Mouse (Mus musculus) cerebellum, adult 11 months (tissue): ENCODE measurements around the gene Robo2.
"Not testable (repeated sequence)": the region's sequence is repeated elsewhere in the genome, so short reads cannot be mapped to it uniquely, and the experiment has no call there.

Source experiments
- DNase-seq: peaks from one replicate; pipeline ENCODE4 v3.0.0; 2022

The Robo2 gene

DNA sequence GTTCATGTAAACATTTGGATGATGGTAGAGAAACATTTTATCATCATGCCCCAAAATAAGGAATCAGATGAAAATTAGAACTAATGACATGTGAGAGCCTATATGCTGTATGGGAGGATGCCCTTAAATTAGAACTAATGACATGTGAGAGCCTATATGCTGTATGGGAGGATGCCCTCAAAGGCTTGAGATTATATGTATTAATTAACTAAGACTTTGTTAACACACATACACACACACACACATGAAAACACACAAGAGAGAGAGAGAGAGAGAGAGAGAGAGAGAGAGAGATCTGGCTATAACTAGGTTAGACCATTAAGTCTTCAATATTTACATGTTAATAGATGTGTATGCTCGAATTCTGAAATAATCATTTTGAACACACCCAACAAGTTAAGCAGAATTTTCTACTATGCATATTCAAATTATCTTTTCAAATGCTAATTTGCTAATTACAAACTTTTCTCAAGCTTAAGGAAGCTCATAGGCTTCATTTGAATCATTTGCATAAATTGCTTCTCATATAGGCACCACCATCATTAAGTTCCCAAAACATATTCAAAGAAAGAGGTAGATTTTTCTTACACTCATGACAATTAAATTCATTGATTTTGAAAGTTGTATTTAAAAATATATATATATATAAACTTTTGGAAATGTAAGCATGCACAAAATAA is 211.5 kb downstream of the Robo2 start:
- DNase-seq, result no peak

GRCm38 (mm10) chr16:74192979-74193554 is 218.6 kb downstream of the Robo2 start:
- no peak for DNase-seq

- DNase-seq, result no peak
Measured at GRCm38 (mm10) chr16:74191621-74192020, 220.0 kb downstream of the Robo2 start.

DNA sequence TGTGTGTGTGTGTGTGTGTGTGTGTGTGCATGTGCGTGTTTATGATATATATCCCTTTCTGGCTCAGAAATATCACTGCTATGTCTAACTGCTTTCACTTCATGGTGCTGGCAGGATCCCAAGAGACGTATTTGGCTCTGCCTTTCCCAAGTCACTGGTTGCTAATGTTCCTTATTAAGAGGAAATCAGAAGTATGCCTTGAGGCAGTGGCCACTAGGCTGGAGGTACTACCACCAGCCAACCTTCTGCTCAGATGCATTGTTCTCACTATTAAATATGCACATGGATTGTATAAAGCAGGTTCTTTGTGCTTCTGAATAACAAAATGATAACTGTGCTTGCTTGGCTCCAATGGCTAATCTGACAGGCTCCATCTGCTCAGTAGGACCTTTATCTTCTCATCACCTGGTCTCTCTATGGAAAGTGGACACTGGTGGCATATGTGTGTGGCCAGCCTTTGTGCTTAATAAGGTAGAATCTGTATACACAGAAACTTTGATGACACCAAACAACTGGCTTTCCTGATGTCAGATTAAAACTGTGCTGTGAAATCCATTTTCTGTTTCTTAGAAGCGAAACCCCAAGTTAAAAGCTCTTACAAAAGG is 229.0 kb downstream of the Robo2 start:
- no peak for DNase-seq

DNA sequence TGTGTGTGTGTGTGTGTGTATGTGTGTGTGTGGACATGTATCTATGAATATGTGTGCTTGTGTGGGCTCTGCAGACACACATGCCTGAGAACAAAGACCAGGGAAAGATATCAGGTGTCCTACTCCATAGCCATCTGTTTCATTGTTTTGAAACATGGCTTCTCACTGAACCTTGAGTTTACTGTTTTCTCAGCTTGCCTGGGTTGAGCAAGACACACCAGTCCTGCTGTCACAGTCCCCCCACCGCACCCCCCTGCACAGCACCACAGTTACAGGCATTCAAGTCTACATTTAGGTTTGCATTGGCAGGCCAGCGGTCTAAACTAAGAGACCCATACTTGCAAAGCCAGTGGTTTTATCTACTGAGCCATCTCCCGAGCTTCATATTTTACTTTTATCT is 239.0 kb downstream of the Robo2 start:
- DNase-seq, result no peak

DNA sequence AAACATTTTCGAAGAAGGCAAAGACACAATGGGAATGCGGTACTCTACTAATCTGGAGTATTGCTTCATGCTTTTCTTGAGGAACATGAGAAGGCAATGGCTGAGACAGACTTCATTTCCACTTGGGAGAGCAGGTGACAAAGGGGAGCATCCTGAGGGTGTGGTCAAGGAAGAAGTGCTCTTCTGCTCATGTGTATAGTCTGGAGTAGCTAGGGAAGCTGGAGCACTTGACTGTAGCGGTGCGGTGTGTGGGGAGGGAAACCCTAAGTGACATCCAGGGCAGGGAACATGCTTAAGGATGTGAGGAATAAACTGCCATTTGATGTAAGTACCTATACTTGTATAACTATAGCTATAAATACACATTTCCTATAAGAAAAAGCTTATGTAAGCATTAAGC is 242.0 kb downstream of the Robo2 start:
- no peak for DNase-seq

- DNase-seq, result no peak
Measured at GRCm38 (mm10) chr16:74169121-74169520, 242.5 kb downstream of the Robo2 start.

DNA sequence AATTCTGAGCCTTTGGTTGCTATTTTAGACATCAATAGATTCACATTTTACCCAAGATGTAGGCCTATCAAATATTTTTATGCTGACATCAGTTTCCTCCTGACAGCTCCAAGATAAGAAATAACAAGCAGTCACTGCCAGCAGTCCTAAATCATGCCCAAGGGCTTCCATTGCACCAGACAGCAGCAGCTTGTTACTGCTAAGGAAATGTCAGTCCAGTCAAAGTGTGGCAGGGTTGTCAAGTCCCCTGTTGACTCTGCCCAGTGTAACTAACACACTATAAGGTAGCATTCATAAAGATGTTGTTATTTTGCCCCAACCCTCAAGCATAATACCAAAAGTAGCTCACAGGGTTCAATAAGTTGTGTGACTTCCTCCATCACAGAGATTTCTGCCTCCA is 243.8 kb downstream of the Robo2 start:
- DNase-seq, result no peak

DNA sequence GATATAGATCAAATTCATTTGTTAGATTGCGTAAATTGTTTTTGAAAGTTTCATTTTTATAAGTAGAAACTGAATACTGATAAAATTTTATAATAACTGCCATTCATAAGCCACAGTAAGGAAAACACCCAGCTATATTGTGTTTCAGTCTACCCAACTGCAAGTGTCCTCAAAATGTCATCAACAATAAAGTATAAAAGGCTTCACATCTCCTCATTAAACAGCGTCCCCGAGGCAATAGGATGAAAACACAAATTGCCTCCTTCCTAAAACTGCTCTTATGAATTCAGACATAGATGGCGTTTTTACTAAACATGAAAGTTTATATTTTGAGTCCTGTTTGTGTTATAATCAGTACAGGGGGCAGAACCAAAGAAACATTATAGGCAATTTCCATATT is 249.6 kb downstream of the Robo2 start:
- DNase-seq, result no peak

DNA sequence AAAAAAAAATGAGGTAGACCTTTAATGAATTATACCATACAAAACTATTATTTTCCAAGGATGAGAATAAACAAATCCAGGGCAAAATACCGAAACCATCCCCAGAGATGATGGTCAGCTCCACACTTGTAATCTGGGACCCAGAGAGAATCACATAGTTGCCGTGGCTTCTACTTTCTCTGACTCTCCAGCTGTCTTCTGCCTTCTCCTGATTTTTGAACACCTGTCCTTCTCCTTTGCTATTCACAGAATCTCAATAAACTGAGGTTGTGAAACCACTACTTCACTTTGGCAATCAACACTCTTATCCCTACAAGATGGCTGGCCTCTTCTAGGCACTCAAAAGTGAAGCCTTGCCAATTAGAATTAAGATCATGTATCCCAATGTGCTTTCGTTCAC is 252.4 kb downstream of the Robo2 start:
- no peak for DNase-seq

DNA sequence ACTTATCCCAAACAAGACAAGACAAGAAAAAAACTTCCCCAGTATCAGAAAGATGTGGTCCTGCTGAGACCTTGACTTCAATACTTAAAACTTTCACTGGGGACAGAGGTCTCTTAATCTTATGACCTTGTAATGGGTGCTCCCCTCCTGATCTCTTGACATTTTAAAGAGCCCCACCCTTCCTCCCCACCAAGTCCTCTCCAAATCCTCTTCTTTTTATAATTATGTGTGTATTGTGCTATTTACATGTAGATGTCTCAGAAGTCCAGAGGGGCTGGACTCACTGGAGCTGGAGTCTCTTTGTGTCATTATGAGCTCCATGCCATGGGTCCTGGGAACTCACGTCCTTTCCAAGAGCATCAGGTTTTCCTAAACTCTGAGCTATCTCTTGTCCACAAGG is 275.4 kb downstream of the Robo2 start:
- no peak for DNase-seq

DNA sequence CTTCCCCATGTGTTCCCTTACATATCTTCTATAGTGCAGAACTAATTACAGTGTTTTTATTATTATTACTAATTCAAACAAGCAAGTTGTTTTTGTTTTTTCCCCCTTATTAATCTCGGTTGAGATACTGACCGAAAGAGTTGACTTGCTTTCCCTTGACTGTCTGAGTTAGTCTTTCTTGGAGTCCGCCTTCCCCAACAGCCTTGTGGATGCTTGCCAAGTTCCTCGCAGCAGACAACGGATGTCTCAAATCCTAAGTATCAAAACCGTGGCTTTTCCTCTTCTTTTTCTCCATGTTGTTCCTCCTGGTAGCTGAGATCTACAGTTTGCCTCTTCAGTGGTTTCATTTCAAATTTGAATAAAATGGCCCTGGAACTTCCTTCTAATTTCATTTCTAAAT is 278.8 kb downstream of the Robo2 start:
- DNase-seq, result no peak

- no peak for DNase-seq
Measured at GRCm38 (mm10) chr16:74131370-74131769, 280.3 kb downstream of the Robo2 start.

GRCm38 (mm10) chr16:74128443-74128983 is 283.1 kb downstream of the Robo2 start:
- no peak for DNase-seq

DNA sequence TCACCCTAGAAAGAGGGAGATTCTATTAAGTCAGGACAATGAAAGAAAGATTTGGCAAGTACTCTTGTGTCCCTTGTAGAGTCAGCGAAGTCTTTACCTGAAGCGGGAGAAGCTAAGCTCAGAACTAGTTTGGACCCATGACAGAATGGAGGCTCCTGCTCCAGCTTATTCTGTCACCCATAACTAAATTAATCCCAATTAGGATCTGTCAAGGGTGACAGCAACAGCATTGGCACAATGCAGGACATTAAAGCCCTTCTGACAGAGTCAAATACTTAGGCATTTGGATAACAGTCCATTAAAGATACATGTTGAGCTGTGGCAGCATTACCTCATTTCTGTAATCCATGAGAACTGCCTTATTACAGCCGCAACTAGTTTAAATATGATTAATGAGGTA is 298.5 kb downstream of the Robo2 start:
- DNase-seq, result no peak

- no peak for DNase-seq
Measured at GRCm38 (mm10) chr16:74111101-74111500, 300.5 kb downstream of the Robo2 start.

DNA sequence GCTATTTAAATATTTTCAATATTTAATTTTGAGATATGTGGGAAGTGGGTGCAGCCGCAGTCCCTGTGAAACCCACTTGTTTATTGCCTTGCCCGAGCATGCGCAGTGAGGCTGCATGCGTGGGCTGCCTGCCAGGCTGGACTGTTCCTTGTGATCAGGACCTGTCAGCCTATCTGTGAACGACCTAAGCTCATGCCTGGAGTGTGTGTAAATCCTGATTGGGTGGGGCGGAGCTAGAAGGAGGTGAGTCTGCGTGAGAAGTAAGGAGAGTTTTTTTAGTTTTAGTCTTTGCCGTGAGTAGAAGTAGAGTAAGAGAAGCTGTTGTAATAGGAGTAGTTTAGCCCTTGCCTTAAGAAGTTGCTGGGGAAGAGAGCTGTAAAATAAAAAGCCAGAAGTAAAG is 307.2 kb downstream of the Robo2 start:
- not testable (repeated sequence) for DNase-seq

GRCm38 (mm10) chr16:74092997-74093801 is 318.4 kb downstream of the Robo2 start:
- DNase-seq, result no peak

- DNase-seq, result no peak
Measured at GRCm38 (mm10) chr16:74089951-74090350, 321.7 kb downstream of the Robo2 start.

GRCm38 (mm10) chr16:74084188-74084587 is 327.4 kb downstream of the Robo2 start:
- no peak for DNase-seq

- no peak for DNase-seq
Measured at GRCm38 (mm10) chr16:74072671-74073070, 339.0 kb downstream of the Robo2 start.

GRCm38 (mm10) chr16:74070628-74071027 is 341.0 kb downstream of the Robo2 start:
- no peak for DNase-seq

- DNase-seq, result no peak
Measured at GRCm38 (mm10) chr16:74065958-74066357, 345.7 kb downstream of the Robo2 start.
